Mouse (Mus musculus) hindbrain, embryonic 10.5 days (tissue): ENCODE measurements around the gene Gramd4. TPM values are rescaled to one million over a fixed set of nuclear protein-coding genes. Genes with fewer than 3 reads are reported as not detected.

Source experiments
- DNase-seq: peaks from one replicate; pipeline ENCODE4 v3.0.0-alpha.2; 2017; ENCODE audit warnings: low spot score
- H3K27ac ChIP-seq: fragments of 300-500 bp; sonication (generic); 2 replicates; pipeline ENCODE4 v1.5.1; 2016; ENCODE audit warnings: mild to moderate bottlenecking, moderate library complexity
- H3K27me3 ChIP-seq: fragments of 300-500 bp; sonication (generic); 2 replicates; pipeline ENCODE4 v1.6.1; 2016; ENCODE audit warnings: mild to moderate bottlenecking; ENCODE audit not compliant: poor library complexity, insufficient read depth, severe bottlenecking
- H3K36me3 ChIP-seq: fragments of 300-500 bp; sonication (generic); 2 replicates; pipeline ENCODE4 v1.6.1; 2016; ENCODE audit warnings: mild to moderate bottlenecking, moderate library complexity
- H3K4me1 ChIP-seq: fragments of 300-500 bp; sonication (generic); replicated peaks from 2 replicates; pipeline ENCODE4 v1.6.1; 2016; ENCODE audit warnings: mild to moderate bottlenecking
- H3K4me3 ChIP-seq: fragments of 300-500 bp; sonication (generic); 2 replicates; pipeline ENCODE4 v1.5.1; 2016; ENCODE audit warnings: mild to moderate bottlenecking, moderate library complexity
- H3K9me3 ChIP-seq: fragments of 300-500 bp; sonication (generic); 2 replicates; pipeline ENCODE4 v1.6.1; 2016; ENCODE audit warnings: mild to moderate bottlenecking, moderate library complexity
- WGBS: fragments of 180-500 bp; shearing (Covaris S2); methylation state at CpG from one replicate; pipeline ENCODE4 v1.1.7; 2016; 5-methylcytosine and 5-hydroxymethylcytosine counted together
- polyA plus RNA-seq: library from polyadenylated mRNA; unstranded; fragments of >200 nt; fragmentation: Nextera tagmentation; extraction: Ambion mirVana; gene quantifications from 2 replicates; pipeline ENCODE4 v1.2.1, GENCODE M21; 2016

The Gramd4 gene
- polyA plus RNA-seq, 1 experiment from 2014 or later = 18.0 TPM

DNA sequence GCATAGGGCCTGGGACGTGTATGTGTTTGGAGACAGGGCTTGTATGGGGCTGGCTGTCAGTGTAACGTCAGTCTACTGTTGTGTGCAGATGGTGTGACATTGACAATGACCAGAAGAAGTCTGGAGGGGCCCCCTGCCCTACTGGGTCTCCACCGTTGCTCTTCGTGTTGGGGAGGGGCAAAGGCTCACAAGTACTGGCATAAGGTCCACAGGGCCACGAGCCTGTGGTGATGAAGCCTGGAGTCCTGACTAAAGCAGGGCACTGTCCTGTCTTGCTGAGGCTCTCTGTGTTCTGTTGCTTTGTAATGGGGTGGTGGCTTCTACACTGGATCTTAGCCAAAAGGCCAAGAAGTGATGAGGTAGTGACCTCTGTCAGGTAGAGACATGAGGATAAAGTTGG, 20.4 kb downstream of the Gramd4 start:
- 83% methylated on average over 5 of the region's 5 CpGs for WGBS
- no peak overlapping the region for H3K4me3 ChIP-seq
- H3K36me3 ChIP-seq = no peaks in the 10 kb centered on the region
- H3K27me3 ChIP-seq = no peaks in the 10 kb centered on the region
- H3K4me1 ChIP-seq = peaks cover 75% of the 10 kb centered on the region
- H3K9me3 ChIP-seq = no peaks in the 10 kb centered on the region
- H3K27ac ChIP-seq = no peak overlapping the region
- no peak for DNase-seq

GRCm38 (mm10) chr15:86078481-86079216, 21.2 kb downstream of the Gramd4 start:
- Histone ChIP-seq H3K4me3 (no peak overlapping the region), H3K27me3 (no peaks in the 10 kb centered on the region), H3K9me3 (no peaks in the 10 kb centered on the region), H3K36me3 (no peaks in the 10 kb centered on the region), H3K27ac (no peak overlapping the region), H3K4me1 (peaks cover 82% of the 10 kb centered on the region)
- 70% methylated on average over 18 of the region's 18 CpGs for WGBS
- DNase-seq = no peak

DNA sequence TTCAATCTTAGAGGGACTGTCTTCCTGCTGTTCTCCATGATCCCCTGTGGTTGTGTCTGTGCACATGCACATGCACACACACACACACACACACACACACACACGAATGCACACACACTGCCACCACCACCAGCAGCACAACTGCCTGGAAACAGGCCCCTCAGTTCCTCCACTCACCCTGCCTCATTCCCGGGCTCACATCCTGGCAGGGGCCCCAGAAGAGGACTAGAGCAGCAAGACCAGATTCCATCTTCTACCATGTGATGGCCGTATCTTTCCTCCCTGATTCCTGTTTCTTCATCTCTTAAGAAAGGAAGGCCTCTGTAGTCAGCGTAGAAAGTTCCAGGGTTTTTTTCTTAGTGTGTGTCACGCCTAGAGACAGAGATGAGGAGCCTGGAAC, 22.0 kb downstream of the Gramd4 start:
- Histone ChIP-seq H3K36me3 (no peaks in the 10 kb centered on the region), H3K27ac (peak overlapping the region; percentile 26; the same call in 1 of the 2 replicates), H3K4me3 (no peak overlapping the region), H3K4me1 (peaks cover 85% of the 10 kb centered on the region), H3K27me3 (no peaks in the 10 kb centered on the region), H3K9me3 (no peaks in the 10 kb centered on the region)
- WGBS = 79% methylated on average over 5 of the region's 5 CpGs
- DNase-seq = no peak

GRCm38 (mm10) chr15:86079876-86080275, 22.4 kb downstream of the Gramd4 start:
- H3K27me3 ChIP-seq = no peaks in the 10 kb centered on the region
- no peak overlapping the region for H3K27ac ChIP-seq
- no peaks in the 10 kb centered on the region for H3K9me3 ChIP-seq
- WGBS = 62% methylated on average over 4 of the region's 4 CpGs
- H3K4me3 ChIP-seq = no peak overlapping the region
- H3K4me1 ChIP-seq = peaks cover 87% of the 10 kb centered on the region
- H3K36me3 ChIP-seq = no peaks in the 10 kb centered on the region
- DNase-seq = no peak

DNA sequence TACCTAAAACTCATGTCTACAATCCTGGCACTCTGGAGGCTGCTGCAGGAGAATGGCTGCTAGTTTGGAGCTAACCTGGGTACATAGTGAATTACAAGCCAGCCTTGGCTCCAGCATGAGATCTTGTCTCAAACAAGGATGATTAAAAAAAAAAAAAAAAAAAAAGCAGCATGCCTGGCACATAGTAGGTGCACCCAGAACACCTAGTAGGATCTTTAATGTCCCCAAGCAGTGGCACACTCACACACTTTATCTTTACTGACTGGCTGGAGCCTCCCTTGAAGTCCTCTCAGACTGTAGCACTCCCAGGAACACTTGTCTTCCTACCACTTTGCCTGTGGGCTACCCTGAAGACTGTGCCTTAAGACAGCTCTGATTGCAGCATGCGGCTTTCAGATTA, 22.9 kb downstream of the Gramd4 start:
- WGBS = 88% methylated on average over 1 of the region's 1 CpGs
- H3K4me1 ChIP-seq = peaks cover 92% of the 10 kb centered on the region
- no peak overlapping the region for H3K27ac ChIP-seq
- H3K4me3 ChIP-seq = no peak overlapping the region
- no peaks in the 10 kb centered on the region for H3K9me3 ChIP-seq
- H3K36me3 ChIP-seq = no peaks in the 10 kb centered on the region
- DNase-seq = no peak
- no peaks in the 10 kb centered on the region for H3K27me3 ChIP-seq

GRCm38 (mm10) chr15:86081654-86082053, 24.2 kb downstream of the Gramd4 start:
- Histone ChIP-seq H3K4me3 (no peak overlapping the region), H3K27me3 (no peaks in the 10 kb centered on the region), H3K36me3 (no peaks in the 10 kb centered on the region), H3K9me3 (no peaks in the 10 kb centered on the region), H3K4me1 (peaks cover 93% of the 10 kb centered on the region), H3K27ac (peak overlapping the region; percentile 56; the same call in 1 of the 2 replicates)
- DNase-seq = peak; percentile 27
- 39% methylated on average over 12 of the region's 12 CpGs for WGBS

DNA sequence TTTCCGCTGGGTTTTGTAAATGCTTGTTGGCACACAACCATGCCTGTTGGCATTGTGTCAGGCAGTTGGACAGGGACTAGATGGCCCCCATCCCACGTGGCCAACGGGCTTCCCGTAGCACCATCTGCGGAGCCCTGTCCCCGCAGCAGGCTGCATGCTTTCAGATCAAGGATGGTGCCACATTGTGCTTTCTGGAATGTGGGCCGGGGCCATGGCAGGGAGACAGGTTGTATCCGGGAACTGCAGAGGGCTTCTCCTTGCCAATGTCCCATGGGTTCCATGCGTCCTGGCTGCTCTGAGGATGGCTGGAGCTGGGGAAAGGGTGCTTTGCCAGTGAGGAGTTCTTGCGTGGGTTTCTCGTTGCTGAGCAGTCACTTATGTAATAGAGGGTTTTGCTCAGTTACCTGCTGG, 25.1 kb downstream of the Gramd4 start:
- no peak for DNase-seq
- peak overlapping the region; percentile 59 for H3K27ac ChIP-seq
- no peaks in the 10 kb centered on the region for H3K36me3 ChIP-seq
- WGBS = 86% methylated on average over 11 of the region's 11 CpGs
- H3K4me3 ChIP-seq = no peak overlapping the region
- peaks cover 97% of the 10 kb centered on the region for H3K4me1 ChIP-seq
- no peaks in the 10 kb centered on the region for H3K9me3 ChIP-seq
- no peaks in the 10 kb centered on the region for H3K27me3 ChIP-seq

GRCm38 (mm10) chr15:86083261-86083741, 25.8 kb downstream of the Gramd4 start:
- Histone ChIP-seq H3K27ac (peak overlapping the region; percentile 59), H3K4me1 (peaks cover 97% of the 10 kb centered on the region), H3K9me3 (no peaks in the 10 kb centered on the region), H3K27me3 (no peaks in the 10 kb centered on the region), H3K36me3 (no peaks in the 10 kb centered on the region), H3K4me3 (no peak overlapping the region)
- DNase-seq = no peak
- 40% methylated on average over 6 of the region's 6 CpGs for WGBS

DNA sequence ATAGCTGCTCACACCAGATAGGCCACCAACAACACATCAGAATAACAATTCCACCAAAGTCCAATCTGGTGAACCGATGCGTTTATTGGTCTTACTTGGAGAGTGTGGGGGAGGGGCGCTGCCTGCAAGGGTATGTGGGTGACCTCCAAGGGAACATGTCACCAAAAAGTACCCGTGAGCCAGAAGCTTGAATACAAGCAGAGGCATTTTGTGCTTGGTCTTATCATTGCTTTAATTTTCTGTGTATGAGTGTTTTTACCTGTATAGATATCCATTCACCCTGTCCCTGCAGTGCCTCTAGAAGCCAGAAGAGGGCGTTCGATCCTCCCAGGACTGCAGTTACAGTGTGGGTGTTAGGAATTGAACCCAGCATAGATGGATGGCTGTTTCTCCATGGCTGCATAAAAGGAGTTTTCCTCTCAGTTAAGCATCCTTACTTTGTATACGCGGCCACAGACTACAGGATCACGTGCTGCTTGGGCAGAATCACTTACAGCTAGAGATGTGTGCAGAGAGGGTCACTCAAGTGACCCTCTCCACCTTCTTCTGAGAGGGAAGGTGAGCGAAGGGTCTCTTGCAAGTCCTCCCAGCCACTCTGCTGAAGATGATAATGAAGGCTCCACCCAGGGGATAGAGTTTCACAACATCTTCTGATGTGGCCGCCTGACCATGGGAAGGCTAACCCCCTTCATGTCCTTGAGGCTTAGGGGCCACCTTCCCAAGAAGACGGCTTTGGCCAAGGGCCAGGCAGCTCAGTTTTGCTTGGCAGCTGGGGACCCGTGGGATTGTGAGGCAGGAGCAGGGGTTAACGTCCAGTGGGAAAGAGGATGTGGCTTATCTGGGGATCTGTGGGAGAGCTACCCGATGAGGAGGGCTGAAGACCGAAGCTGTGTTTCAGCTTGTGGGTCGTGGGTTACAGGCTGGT, 28.1 kb downstream of the Gramd4 start:
- 39% methylated on average over 17 of the region's 17 CpGs for WGBS
- peak; percentile 34 for DNase-seq
- H3K27me3 ChIP-seq = no peaks in the 10 kb centered on the region
- no peak overlapping the region for H3K4me3 ChIP-seq
- H3K4me1 ChIP-seq = peaks cover 97% of the 10 kb centered on the region
- H3K9me3 ChIP-seq = no peaks in the 10 kb centered on the region
- H3K27ac ChIP-seq = peak overlapping the region; percentile 81
- H3K36me3 ChIP-seq = no peaks in the 10 kb centered on the region

GRCm38 (mm10) chr15:86086291-86086706, 28.8 kb downstream of the Gramd4 start:
- Histone ChIP-seq H3K9me3 (no peaks in the 10 kb centered on the region), H3K4me1 (peaks cover 95% of the 10 kb centered on the region), H3K27ac (peak overlapping the region; percentile 81), H3K36me3 (peaks cover under 1% of the 10 kb centered on the region; the same call in 1 of the 2 replicates), H3K4me3 (no peak overlapping the region), H3K27me3 (no peaks in the 10 kb centered on the region)
- DNase-seq = no peak
- WGBS = 54% methylated on average over 8 of the region's 8 CpGs

DNA sequence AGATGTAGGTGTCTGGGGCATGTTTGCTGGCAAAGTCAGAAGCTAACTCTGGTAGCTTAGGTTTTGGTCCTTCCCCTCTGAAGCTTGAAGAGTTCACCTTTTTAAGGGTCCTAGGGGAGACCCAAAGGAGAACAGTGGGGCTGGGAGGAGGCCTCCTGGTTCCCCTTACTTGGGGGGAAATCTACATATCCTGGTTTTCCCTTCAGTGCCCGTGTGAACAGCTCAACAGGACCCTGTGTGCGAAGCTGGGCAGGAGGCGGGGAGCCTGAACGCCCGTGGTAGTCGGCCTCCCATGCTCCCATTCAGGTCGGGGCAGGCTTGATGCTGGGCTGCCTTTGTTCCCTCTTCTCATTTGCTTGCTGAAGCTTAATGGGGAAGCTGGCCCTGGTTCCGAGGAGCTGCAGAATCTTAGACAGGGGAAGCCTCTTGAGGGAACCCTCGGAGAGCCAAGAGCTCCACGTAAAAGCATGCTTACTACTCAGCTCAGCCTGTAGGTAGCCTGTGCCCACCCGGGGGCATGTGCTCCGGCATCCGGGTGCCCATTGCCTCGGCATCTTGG, 30.2 kb downstream of the Gramd4 start:
- WGBS = 37% methylated on average over 14 of the region's 14 CpGs

GRCm38 (mm10) chr15:86088266-86088790, 30.8 kb downstream of the Gramd4 start:
- no peaks in the 10 kb centered on the region for H3K27me3 ChIP-seq
- DNase-seq = no peak
- H3K4me3 ChIP-seq = no peak overlapping the region
- no peak overlapping the region; the same call in 1 of the 2 replicates for H3K27ac ChIP-seq
- peaks cover 81% of the 10 kb centered on the region for H3K4me1 ChIP-seq
- H3K36me3 ChIP-seq = peaks cover 16% of the 10 kb centered on the region
- no peaks in the 10 kb centered on the region for H3K9me3 ChIP-seq
- 92% methylated on average over 11 of the region's 11 CpGs for WGBS

More for the DNA sequence above, 30.2 kb downstream of the Gramd4 start:
- no peak for DNase-seq
- H3K27ac ChIP-seq = peak overlapping the region; percentile 76
- H3K4me1 ChIP-seq = peaks cover 87% of the 10 kb centered on the region
- no peak overlapping the region for H3K4me3 ChIP-seq
- H3K27me3 ChIP-seq = no peaks in the 10 kb centered on the region
- H3K9me3 ChIP-seq = no peaks in the 10 kb centered on the region
- H3K36me3 ChIP-seq = peaks cover 14% of the 10 kb centered on the region
